Mouse (Mus musculus) lung, adult 2 months (tissue): ENCODE results near the gene Cdk9.

Experiments
- CTCF ChIP-seq: fragments of 200-500 bp; IDR thresholded peaks from 2 replicates; pipeline ENCODE4 v1.5.1; 2011; ENCODE audit warnings: mild to moderate bottlenecking, low read length, control low read depth; ENCODE audit not compliant: insufficient read depth
- POLR2A ChIP-seq: fragments of 200-500 bp; IDR thresholded peaks from 2 replicates; pipeline ENCODE4 v1.6.1; 2011; ENCODE audit warnings: low read depth, mild to moderate bottlenecking, control low read depth, low read length, borderline replicate concordance; ENCODE audit errors: extremely low read depth

- TF ChIP-seq CTCF = no peak
- peak; percentile 66; the same call in 1 of the 2 replicates for TF ChIP-seq POLR2A
Observed at GRCm38 (mm10) chr2:32728463-32728862, 15.6 kb upstream of the Cdk9 start.
